Mouse (Mus musculus) limb, embryonic 14.5 days (tissue): ENCODE data around the gene Orai3. TPM values are rescaled to one million over a fixed set of nuclear protein-coding genes. Genes with fewer than 3 reads are reported as not detected.

ENCODE experiments used
- ATAC-seq: fragments of 200-750 bp; cut with Nextera tagmentation; 2 replicates; pipeline ENCODE4 v1.8.0; 2017; ENCODE audit warnings: low read depth, moderate number of reproducible peaks, moderate TSS enrichment; ENCODE audit not compliant: low FRiP score
- DNase-seq: peaks from one replicate; pipeline ENCODE4 v3.0.0-alpha.2; 2015; ENCODE audit warnings: low spot score
- H3K27ac ChIP-seq: fragments of 300-500 bp; sonication (generic); replicated peaks from 2 replicates; pipeline ENCODE4 v1.5.1; 2014; ENCODE audit warnings: low read depth, mild to moderate bottlenecking, low read length, moderate library complexity, mixed read lengths
- H3K27me3 ChIP-seq: fragments of 300-500 bp; sonication (generic); 2 replicates; pipeline ENCODE4 v1.6.1; 2014; ENCODE audit warnings: low read length, mixed read lengths; ENCODE audit not compliant: control insufficient read depth, insufficient read depth
- H3K36me3 ChIP-seq: fragments of 300-500 bp; sonication (generic); 2 replicates; pipeline ENCODE4 v1.6.1; 2014; ENCODE audit warnings: mild to moderate bottlenecking, low read length, moderate library complexity, mixed read lengths; ENCODE audit not compliant: control insufficient read depth, insufficient read depth
- H3K4me1 ChIP-seq: fragments of 300-500 bp; sonication (generic); 2 replicates; pipeline ENCODE4 v1.6.1; 2014; ENCODE audit warnings: antibody characterized with exemption, low read length, mixed read lengths; ENCODE audit not compliant: control insufficient read depth, insufficient read depth
- H3K4me2 ChIP-seq: fragments of 300-500 bp; sonication (generic); replicated peaks from 2 replicates; pipeline ENCODE4 v1.6.1; 2014; ENCODE audit warnings: low read depth, mild to moderate bottlenecking, low read length, moderate library complexity; ENCODE audit not compliant: severe bottlenecking
- H3K4me3 ChIP-seq: fragments of 300-500 bp; sonication (generic); replicated peaks from 2 replicates; pipeline ENCODE4 v1.5.1; 2014; ENCODE audit warnings: low read length
- H3K9ac ChIP-seq: fragments of 300-500 bp; sonication (generic); 2 replicates; pipeline ENCODE4 v1.6.1; 2014; ENCODE audit warnings: mild to moderate bottlenecking, low read depth, low read length, moderate library complexity; ENCODE audit not compliant: severe bottlenecking
- H3K9me3 ChIP-seq: fragments of 300-500 bp; sonication (generic); 2 replicates; pipeline ENCODE4 v1.6.1; 2016; ENCODE audit warnings: low read length; ENCODE audit not compliant: control insufficient read depth
- POLR2A ChIP-seq: fragments of 200-500 bp; IDR thresholded peaks from 2 replicates; pipeline ENCODE4 v1.8.0; 2012; ENCODE audit warnings: inconsistent platforms, mild to moderate bottlenecking, moderate library complexity, borderline replicate concordance; ENCODE audit not compliant: insufficient read depth, insufficient read length; ENCODE audit errors: extremely low read depth
- WGBS: fragments of 180-500 bp; shearing (Covaris S2); extraction: QIAGEN DNeasy Blood & Tissue Kit; methylation state at CpG from one replicate; pipeline ENCODE4 v1.1.7; 2014; 5-methylcytosine and 5-hydroxymethylcytosine counted together
- polyA plus RNA-seq, 2 experiments: library from polyadenylated mRNA; depleted of rRNA in 1 of 2; stranded (reverse) in 1 of 2; unstranded in 1 of 2; fragments of >200 nt; fragmentation: Nextera tagmentation in 1 of 2; extraction: Ambion mirVana in 1 of 2; gene quantifications; 2 replicates each; pipeline versions ENCODE4 v1.2.1 to v1.2.3; 2012 to 2014

Gene Orai3
- polyA plus RNA-seq, 2 experiments: 10.5 to 22.8 TPM

DNA sequence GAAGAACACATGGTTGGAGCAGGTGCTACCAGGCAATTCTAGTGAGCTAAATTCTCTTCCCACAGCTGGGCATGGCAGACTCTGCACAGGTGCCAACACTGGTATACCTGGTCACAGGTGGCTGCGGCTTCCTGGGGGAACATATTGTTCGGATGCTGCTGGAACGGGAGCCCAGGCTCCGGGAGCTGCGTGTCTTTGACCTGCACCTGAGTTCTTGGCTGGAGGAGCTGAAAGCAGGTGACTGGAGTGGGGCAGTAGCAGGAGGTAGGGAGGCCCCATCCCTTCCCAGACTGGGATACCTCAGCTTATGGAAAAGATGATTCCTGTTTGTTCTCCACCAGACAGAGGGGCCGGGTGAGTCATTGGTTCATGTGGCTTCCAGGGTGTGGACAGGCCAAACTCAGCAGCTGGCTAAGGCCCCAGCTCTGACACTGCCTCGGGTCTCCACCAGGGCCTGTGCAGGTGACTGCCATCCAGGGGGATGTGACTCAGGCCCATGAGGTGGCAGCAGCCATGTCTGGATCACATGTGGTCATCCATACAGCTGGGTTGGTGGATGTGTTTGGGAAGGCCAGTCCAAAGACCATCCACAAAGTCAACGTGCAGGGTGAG, 31.5 kb downstream of the Orai3 start:
- ATAC-seq (no peak), DNase-seq (no peak)
- Histone ChIP-seq H3K36me3 (peaks cover 69% of the 10 kb centered on the region), H3K4me1 (no peaks in the 10 kb centered on the region), H3K4me2 (peak overlapping the region; percentile 43; the same call in 1 of the 2 replicates), H3K9ac (peak overlapping the region; percentile 2; the same call in 1 of the 2 replicates), H3K4me3 (no peak overlapping the region), H3K27ac (no peak overlapping the region), H3K27me3 (no peaks in the 10 kb centered on the region), H3K9me3 (no peaks in the 10 kb centered on the region)
- 86% methylated on average over 8 of the region's 8 CpGs for WGBS
- TF ChIP-seq POLR2A: no peak

DNA sequence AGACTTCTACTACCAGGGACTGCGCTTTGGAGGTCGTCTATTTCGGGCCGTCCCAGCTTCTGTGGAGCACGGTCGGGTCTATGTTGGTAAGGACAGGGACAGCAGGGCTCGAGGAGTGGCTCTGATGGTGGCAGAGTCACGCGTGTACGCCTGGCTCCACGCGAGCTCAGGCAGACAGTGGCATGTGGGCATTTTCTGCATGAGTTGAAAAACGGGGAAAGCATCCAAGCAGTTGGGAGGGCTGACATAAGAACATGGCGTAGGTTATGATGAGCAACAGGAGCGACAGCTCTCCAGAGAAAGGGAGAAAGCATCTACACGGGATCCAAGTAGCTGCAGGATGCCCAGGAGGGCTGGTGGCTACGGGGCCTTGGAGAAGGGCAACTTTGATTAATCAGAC, 32.7 kb downstream of the Orai3 start:
- 92% methylated on average over 17 of the region's 17 CpGs for WGBS
- Histone ChIP-seq H3K36me3 (peaks cover 57% of the 10 kb centered on the region), H3K27me3 (no peaks in the 10 kb centered on the region), H3K4me1 (no peaks in the 10 kb centered on the region), H3K4me2 (no peak overlapping the region), H3K27ac (no peak overlapping the region), H3K4me3 (no peak overlapping the region), H3K9me3 (no peaks in the 10 kb centered on the region), H3K9ac (no peak overlapping the region)
- ATAC-seq (no peak), DNase-seq (no peak)
- no peak for TF ChIP-seq POLR2A

DNA sequence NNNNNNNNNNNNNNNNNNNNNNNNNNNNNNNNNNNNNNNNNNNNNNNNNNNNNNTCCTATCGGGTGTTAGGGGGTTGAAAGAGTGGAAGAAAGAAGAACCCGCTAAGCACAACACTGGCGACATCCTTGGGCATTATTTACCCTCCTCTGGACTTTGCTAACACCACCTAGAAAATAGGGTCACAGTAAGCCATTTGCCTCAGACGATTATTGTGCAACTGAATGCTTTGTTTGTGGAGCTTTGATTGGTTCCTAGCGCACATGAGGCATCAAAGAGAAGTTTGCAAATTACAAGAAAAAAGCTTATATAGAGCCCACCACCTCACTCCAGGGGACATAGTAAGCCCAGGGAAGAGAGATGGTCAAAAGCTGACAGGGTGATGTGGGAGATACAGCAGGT, 39.2 kb downstream of the Orai3 start:
- Histone ChIP-seq H3K4me2 (no peak overlapping the region), H3K9me3 (no peaks in the 10 kb centered on the region), H3K36me3 (peaks cover 43% of the 10 kb centered on the region), H3K27me3 (no peaks in the 10 kb centered on the region), H3K4me3 (no peak overlapping the region), H3K27ac (no peak overlapping the region), H3K9ac (no peak overlapping the region), H3K4me1 (no peaks in the 10 kb centered on the region)
- no peak for TF ChIP-seq POLR2A
- ATAC-seq (no peak), DNase-seq (no peak)
- WGBS: 79% methylated on average over 5 of the region's 5 CpGs

DNA sequence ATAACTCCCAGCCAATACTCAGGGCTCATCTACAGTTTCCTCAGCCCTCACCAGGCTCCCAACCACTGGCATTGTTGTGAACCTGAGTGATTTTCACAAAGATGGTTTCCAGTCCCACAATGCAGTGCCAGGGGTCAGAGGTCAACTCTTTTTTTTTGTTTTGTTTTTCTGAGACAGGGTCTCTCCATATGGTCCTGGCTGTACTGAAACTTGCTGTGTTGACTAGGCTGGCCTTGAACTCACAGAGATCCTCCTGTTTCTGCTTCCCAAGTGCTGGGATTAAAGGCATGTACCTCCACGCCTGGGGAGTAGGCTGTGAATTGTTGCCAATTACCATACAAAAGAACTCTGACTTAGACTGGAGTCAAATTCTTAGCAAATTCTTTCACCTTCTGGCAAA, 40.2 kb downstream of the Orai3 start:
- no peak for ATAC-seq
- Histone ChIP-seq H3K9me3 (no peaks in the 10 kb centered on the region), H3K4me2 (no peak overlapping the region), H3K27ac (no peak overlapping the region), H3K4me3 (no peak overlapping the region), H3K4me1 (no peaks in the 10 kb centered on the region), H3K9ac (no peak overlapping the region), H3K36me3 (peaks cover 46% of the 10 kb centered on the region), H3K27me3 (no peaks in the 10 kb centered on the region)
- 100% methylated on average over 1 of the region's 1 CpGs for WGBS
- no peak for DNase-seq
- TF ChIP-seq POLR2A: no peak

DNA sequence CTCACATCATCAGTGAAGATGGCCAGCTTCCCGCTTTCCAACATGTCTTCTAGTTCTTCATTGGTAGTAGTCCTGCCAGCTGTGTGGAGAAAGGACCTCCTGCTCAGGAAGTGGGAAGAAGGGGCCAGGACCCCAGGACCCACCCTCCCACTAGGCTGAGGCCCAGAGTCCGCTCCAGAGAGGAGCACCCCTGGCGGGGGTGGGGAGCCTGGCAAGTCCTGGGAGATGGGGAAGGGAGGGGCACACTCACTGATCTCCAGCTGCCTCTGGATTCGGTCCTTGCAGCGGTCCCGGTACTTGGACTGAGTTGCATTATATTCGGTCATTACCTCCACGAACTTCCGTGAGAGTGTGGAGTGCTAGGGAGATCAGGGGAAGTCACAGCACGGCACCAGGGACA, 41.0 kb downstream of the Orai3 start:
- no peak overlapping the region for H3K4me2 ChIP-seq
- no peak for TF ChIP-seq POLR2A
- no peaks in the 10 kb centered on the region for H3K27me3 ChIP-seq
- no peak overlapping the region for H3K4me3 ChIP-seq
- peaks cover 50% of the 10 kb centered on the region for H3K36me3 ChIP-seq
- DNase-seq (no peak), ATAC-seq (no peak)
- no peak overlapping the region for H3K27ac ChIP-seq
- 82% methylated on average over 10 of the region's 10 CpGs for WGBS
- H3K9me3 ChIP-seq: no peaks in the 10 kb centered on the region
- no peak overlapping the region for H3K9ac ChIP-seq
- H3K4me1 ChIP-seq: no peaks in the 10 kb centered on the region
